Mouse (Mus musculus) MEL (cell line): ENCODE measurements around the gene Spef1. TPM values are rescaled to one million over a fixed set of nuclear protein-coding genes. Genes with fewer than 3 reads are reported as not detected.

ENCODE experiments used
- DNase-seq: peaks from one replicate; pipeline ENCODE4 v3.0.0; 2011; ENCODE audit warnings: low read depth, low spot score
- H3K27ac ChIP-seq: 2 replicates; pipeline ENCODE4 v1.5.1; 2012; ENCODE audit warnings: low read depth, mild to moderate bottlenecking, control low read depth, low read length, moderate library complexity; ENCODE audit not compliant: control insufficient read depth
- H3K27me3 ChIP-seq, 2 experiments: fragments of 150-350 bp in 1 of 2; sonication (generic) in 1 of 2; 2 replicates each; pipeline ENCODE4 v1.6.1; 2012; ENCODE audit warnings: low read length in 2 of 2, mild to moderate bottlenecking in 2 of 2, improper control_type of control experiment in 1 of 2, moderate library complexity in 1 of 2; ENCODE audit not compliant: insufficient read depth in 2 of 2, control insufficient read depth in 1 of 2
- H3K36me3 ChIP-seq, 2 experiments: 2 replicates each; pipeline ENCODE4 v1.6.1; 2012 to 2014; ENCODE audit warnings: low read length in 2 of 2, improper control_type of control experiment in 1 of 2, inconsistent platforms in 1 of 2, mild to moderate bottlenecking in 1 of 2; ENCODE audit not compliant: insufficient read depth in 2 of 2, control insufficient read depth in 1 of 2
- H3K4me1 ChIP-seq, 2 experiments: fragments of 150-350 bp in 1 of 2; sonication (generic) in 1 of 2; 2 replicates each; pipeline ENCODE4 v1.6.1; 2012; ENCODE audit warnings: low read length in 2 of 2, improper control_type of control experiment in 1 of 2, mild to moderate bottlenecking in 1 of 2; ENCODE audit not compliant: insufficient read depth in 2 of 2, control insufficient read depth in 1 of 2
- H3K4me3 ChIP-seq, 2 experiments: fragments of 150-350 bp in 1 of 2; sonication (generic) in 1 of 2; 2 replicates each; pipeline ENCODE4 v1.5.1; 2012; ENCODE audit warnings: low read depth in 2 of 2, low read length in 2 of 2, mild to moderate bottlenecking in 2 of 2, moderate library complexity in 2 of 2, control low read depth in 1 of 2, improper control_type of control experiment in 1 of 2; ENCODE audit not compliant: control insufficient read depth in 1 of 2, insufficient read depth in 1 of 2
- H3K79me2 ChIP-seq: 2 replicates; pipeline ENCODE4 v1.6.1; 2012; ENCODE audit warnings: mild to moderate bottlenecking, low read length, moderate library complexity; ENCODE audit not compliant: control insufficient read depth, poor library complexity, insufficient read depth
- H3K9ac ChIP-seq: 2 replicates; pipeline ENCODE4 v1.6.1; 2012; ENCODE audit warnings: low read depth, mild to moderate bottlenecking, control low read depth, low read length, moderate library complexity; ENCODE audit not compliant: control insufficient read depth, poor library complexity, severe bottlenecking
- H3K9me3 ChIP-seq: fragments of 150-350 bp; sonication (generic); replicated peaks from 2 replicates; pipeline ENCODE4 v1.6.1; 2012; ENCODE audit warnings: mild to moderate bottlenecking, low read length, improper control_type of control experiment, moderate library complexity; ENCODE audit not compliant: insufficient read depth
- BHLHE40 ChIP-seq: IDR thresholded peaks from 2 replicates; pipeline ENCODE4 v1.6.1; 2012; ENCODE audit warnings: low read depth, mild to moderate bottlenecking, inconsistent platforms, low read length, improper control_type of control experiment, borderline replicate concordance
- CTCF ChIP-seq, 3 experiments: IDR thresholded peaks in 2 of 3; conservative IDR thresholded peaks in 1 of 3; 2 replicates each; pipeline ENCODE4 v1.5.1; 2011 to 2012; ENCODE audit warnings: low read length in 3 of 3, low read depth in 2 of 3, mild to moderate bottlenecking in 2 of 3, improper control_type of control experiment in 1 of 3, inconsistent platforms in 1 of 3, mixed read lengths in 1 of 3, moderate library complexity in 1 of 3; ENCODE audit not compliant: control insufficient read depth in 1 of 3, insufficient read depth in 1 of 3, poor library complexity in 1 of 3, severe bottlenecking in 1 of 3
- ELF1 ChIP-seq: IDR thresholded peaks from 2 replicates; pipeline ENCODE4 v1.6.1; 2014; ENCODE audit warnings: low read depth, mild to moderate bottlenecking, inconsistent platforms, low read length, improper control_type of control experiment, moderate library complexity
- ETS1 ChIP-seq: IDR thresholded peaks from 2 replicates; pipeline ENCODE4 v1.6.1; 2012; ENCODE audit warnings: low read depth, mild to moderate bottlenecking, inconsistent platforms, low read length, improper control_type of control experiment, moderate library complexity
- HCFC1 ChIP-seq: IDR thresholded peaks from 2 replicates; pipeline ENCODE4 v1.6.1; 2012; ENCODE audit warnings: low read depth, mild to moderate bottlenecking, inconsistent platforms, low read length, improper control_type of control experiment, moderate library complexity
- KAT2A ChIP-seq: conservative IDR thresholded peaks from 2 replicates; pipeline ENCODE4 v1.6.1; 2012; ENCODE audit warnings: low read depth, low read length, improper control_type of control experiment, inconsistent platforms
- MAZ ChIP-seq: IDR thresholded peaks from 2 replicates; pipeline ENCODE4 v1.6.1; 2012; ENCODE audit warnings: low read depth, mild to moderate bottlenecking, inconsistent platforms, low read length, improper control_type of control experiment
- MXI1 ChIP-seq: IDR thresholded peaks from 2 replicates; pipeline ENCODE4 v1.6.1; 2011; ENCODE audit warnings: mild to moderate bottlenecking, low read depth, low read length, improper control_type of control experiment
- MYB ChIP-seq: IDR thresholded peaks from 2 replicates; pipeline ENCODE4 v1.6.1; 2011; ENCODE audit warnings: mild to moderate bottlenecking, low read depth, low read length, improper control_type of control experiment
- NELFE ChIP-seq: IDR thresholded peaks from 2 replicates; pipeline ENCODE4 v1.6.1; 2011; ENCODE audit warnings: low read depth, low read length, improper control_type of control experiment
- NRF1 ChIP-seq: IDR thresholded peaks from 2 replicates; pipeline ENCODE4 v1.6.1; 2014; ENCODE audit warnings: low read depth, mild to moderate bottlenecking, inconsistent platforms, low read length, improper control_type of control experiment, moderate library complexity; ENCODE audit not compliant: poor library complexity, insufficient read depth, severe bottlenecking
- POLR2A ChIP-seq, 2 experiments: IDR thresholded peaks; 2 replicates each; pipeline ENCODE4 v1.6.1; 2011 to 2012; ENCODE audit warnings: low read length in 2 of 2, mild to moderate bottlenecking in 2 of 2, control low read depth in 1 of 2, improper control_type of control experiment in 1 of 2, low read depth in 1 of 2, moderate library complexity in 1 of 2; ENCODE audit not compliant: control insufficient read depth in 1 of 2, insufficient read depth in 1 of 2, poor library complexity in 1 of 2
- POLR2AphosphoS2 ChIP-seq: IDR thresholded peaks from 2 replicates; pipeline ENCODE4 v1.6.1; 2011; ENCODE audit warnings: low read length, improper control_type of control experiment
- RAD21 ChIP-seq: IDR thresholded peaks from 2 replicates; pipeline ENCODE4 v1.6.1; 2011; ENCODE audit warnings: mild to moderate bottlenecking, low read depth, low read length, improper control_type of control experiment
- RCOR1 ChIP-seq: IDR thresholded peaks from 2 replicates; pipeline ENCODE4 v1.6.1; 2012; ENCODE audit warnings: low read depth, mild to moderate bottlenecking, inconsistent platforms, low read length, improper control_type of control experiment
- SIN3A ChIP-seq: IDR thresholded peaks from 2 replicates; pipeline ENCODE4 v1.6.1; 2012; ENCODE audit warnings: low read length, improper control_type of control experiment, inconsistent platforms
- SMC3 ChIP-seq: IDR thresholded peaks from 2 replicates; pipeline ENCODE4 v1.6.1; 2011; ENCODE audit warnings: low read depth, low read length, improper control_type of control experiment
- TBP ChIP-seq: IDR thresholded peaks from 2 replicates; pipeline ENCODE4 v1.8.0; 2011; ENCODE audit warnings: low read depth, low read length, improper control_type of control experiment
- UBTF ChIP-seq: IDR thresholded peaks from 2 replicates; pipeline ENCODE4 v1.6.1; 2012; ENCODE audit warnings: low read depth, mild to moderate bottlenecking, inconsistent platforms, low read length, improper control_type of control experiment, moderate library complexity, borderline replicate concordance; ENCODE audit not compliant: insufficient read depth
- USF1 ChIP-seq: IDR thresholded peaks from 2 replicates; pipeline ENCODE4 v1.6.1; 2014; ENCODE audit warnings: low read depth, mild to moderate bottlenecking, inconsistent platforms, low read length, improper control_type of control experiment, moderate library complexity
- polyA plus RNA-seq, 2 experiments: library from polyadenylated mRNA; stranded (reverse) in 1 of 2; unstranded in 1 of 2; fragments of >175 nt in 1 of 2; fragments of >200 nt in 1 of 2; gene quantifications; 2 replicates each; pipeline versions ENCODE4 v1.2.1 to v1.2.4; 2012; ENCODE audit warnings: low replicate concordance in 2 of 2, low read depth in 1 of 2; ENCODE audit not compliant: insufficient read length in 2 of 2, insufficient read depth in 1 of 2, missing spikeins in 1 of 2
- total RNA-seq: library from RNA; depleted of rRNA; stranded (reverse); fragments of 300-350 nt; gene quantifications from 2 replicates; pipeline ENCODE4 v1.2.3, GENCODE M21; 2012

The Spef1 gene
- total and polyA plus RNA-seq, 3 experiments = 1.2 to 1.8 TPM; not detected in 1

- peaks cover 1% of the 10 kb centered on the region; the same call in 1 of the 2 replicates for H3K79me2 ChIP-seq
- TF ChIP-seq RCOR1 = no peak
- no peak for TF ChIP-seq BHLHE40
- TF ChIP-seq KAT2A = no peak
- TF ChIP-seq RAD21 = no peak
- TF ChIP-seq, all 39 proteins: peak for 0
- Histone ChIP-seq H3K27me3 (no peaks in the 10 kb centered on the region), H3K4me1 (peaks cover 4 to 47% of the 10 kb centered on the region in 2 experiments; a peak in 3 of 4 replicates), H3K4me3 (peak overlapping the region; percentile 71 to 73), H3K9ac (peak overlapping the region; percentile 66), H3K27ac (no peak overlapping the region), H3K36me3 (peaks cover 0 to 14% of the 10 kb centered on the region in 2 experiments; a peak in 2 of 4 replicates), H3K9me3 (no peaks in the 10 kb centered on the region)
- DNase-seq = no peak
These were observed 24.0 kb upstream of the Spef1 start for GRCm38 (mm10) chr2:131211026-131211615.

- Histone ChIP-seq H3K79me2 (peaks cover 1% of the 10 kb centered on the region; the same call in 1 of the 2 replicates), H3K27me3 (no peaks in the 10 kb centered on the region)
- DNase-seq = peak; percentile 95
- TF ChIP-seq RCOR1 = 0 out of 2 replicates have a peak, but pooled peaks have one; percentile 11
- TF ChIP-seq MYB = no peak
- TF ChIP-seq CTCF (IDR thresholded peaks at IDR 0.05 in 2 of 3, conservative IDR thresholded peaks at IDR 0.05 in 1 of 3; ENCODE audit: control insufficient read depth in 1 of 3, insufficient read depth in 1 of 3, low read depth in 2 of 3, low read length in 3 of 3, poor library complexity in 1 of 3, severe bottlenecking in 1 of 3) = peak; percentile 78 to 86 (median 80)
- peak; percentile 64 for TF ChIP-seq SMC3
- TF ChIP-seq MAZ = 0 out of 2 replicates have a peak, but pooled peaks have one; percentile 43
- peak; percentile 86 for TF ChIP-seq KAT2A
- no peak for TF ChIP-seq USF1
- 0 out of 2 replicates have a peak, but pooled peaks have one; percentile 20 for TF ChIP-seq NRF1
- peak; percentile 97 for TF ChIP-seq HCFC1
- peak in 1 of 2 experiments; percentile 66; a peak in 2 of 4 replicates for TF ChIP-seq POLR2A (IDR thresholded peaks at IDR 0.05; ENCODE audit: control insufficient read depth in 1 of 2, insufficient read depth in 1 of 2, low read depth in 1 of 2, low read length in 2 of 2, poor library complexity in 1 of 2)
- TF ChIP-seq RAD21 = peak; percentile 35
- peak; percentile 91 for TF ChIP-seq SIN3A
- no peak for TF ChIP-seq UBTF
- peak; percentile 49; the same call in 1 of the 2 replicates for TF ChIP-seq POLR2AphosphoS2
- 0 out of 2 replicates have a peak, but pooled peaks have one; percentile 48 for TF ChIP-seq TBP
- no peak; the same call in 1 of the 2 replicates for TF ChIP-seq ETS1
- peak; percentile 56 for TF ChIP-seq NELFE
- TF ChIP-seq MXI1 = peak; percentile 56; the same call in 1 of the 2 replicates
- peak; percentile 65; the same call in 1 of the 2 replicates for TF ChIP-seq ELF1
- TF ChIP-seq BHLHE40 = no peak
- TF ChIP-seq, all 39 proteins: peak for 15
- peaks cover 0 to 20% of the 10 kb centered on the region in 2 experiments; a peak in 2 of 4 replicates for H3K36me3 ChIP-seq
- peaks cover 4 to 54% of the 10 kb centered on the region in 2 experiments; a peak in 3 of 4 replicates for H3K4me1 ChIP-seq
- no peaks in the 10 kb centered on the region for H3K9me3 ChIP-seq
- H3K4me3 ChIP-seq = peak overlapping the region; percentile 71 to 73
- H3K9ac ChIP-seq = peak overlapping the region; percentile 82
- H3K27ac ChIP-seq = peak overlapping the region; percentile 81
These were observed 23.1 kb upstream of the Spef1 start for GRCm38 (mm10) chr2:131209969-131210792.
